Mouse (Mus musculus) cortical plate, adult 2 months (tissue): ENCODE results near the gene Arhgap30.

Source experiments
- CTCF ChIP-seq: fragments of 200-500 bp; IDR thresholded peaks from 2 replicates; pipeline ENCODE4 v1.5.1; 2011; ENCODE audit warnings: mild to moderate bottlenecking, control low read depth, low read length; ENCODE audit not compliant: insufficient read depth; ENCODE audit errors: extremely low read depth
- POLR2A ChIP-seq: fragments of 200-500 bp; IDR thresholded peaks from 2 replicates; pipeline ENCODE4 v1.6.1; 2011; ENCODE audit warnings: mild to moderate bottlenecking, low read length, control low read depth; ENCODE audit not compliant: insufficient read depth; ENCODE audit errors: extremely low read depth

GRCm38 (mm10) chr1:171344715-171345114 is 44.0 kb upstream of the Arhgap30 start:
- no peak for TF ChIP-seq CTCF
- TF ChIP-seq POLR2A, result no peak
